Mouse (Mus musculus) stomach, postnatal 0 days (tissue): ENCODE results near the gene Ccdc34. TPM values are rescaled to one million over a fixed set of nuclear protein-coding genes. Genes with fewer than 3 reads are reported as not detected.
A peak's percentile ranks its signal among the peaks of the same experiment; 100 is the strongest.

ENCODE experiments used
- ATAC-seq: fragments of 200-750 bp; cut with Nextera tagmentation; 2 replicates; pipeline ENCODE4 v1.8.0; 2017; ENCODE audit not compliant: low FRiP score, low TSS enrichment
- DNase-seq: peaks from one replicate; pipeline ENCODE4 v3.0.0-alpha.2; 2016; ENCODE audit warnings: low spot score
- H3K27ac ChIP-seq: fragments of 300-500 bp; sonication (generic); replicated peaks from 2 replicates; pipeline ENCODE4 v1.5.1; 2014; ENCODE audit warnings: mild to moderate bottlenecking, control low read depth
- H3K27me3 ChIP-seq: fragments of 300-500 bp; sonication (generic); 2 replicates; pipeline ENCODE4 v1.6.1; 2014; ENCODE audit warnings: low read length; ENCODE audit not compliant: control insufficient read depth, insufficient read depth
- H3K36me3 ChIP-seq: fragments of 300-500 bp; sonication (generic); 2 replicates; pipeline ENCODE4 v1.6.1; 2014; ENCODE audit warnings: low read length, mixed read lengths; ENCODE audit not compliant: control insufficient read depth, insufficient read depth
- H3K4me1 ChIP-seq: fragments of 300-500 bp; sonication (generic); replicated peaks from 2 replicates; pipeline ENCODE4 v1.6.1; 2014; ENCODE audit warnings: antibody characterized with exemption; ENCODE audit not compliant: control insufficient read depth, insufficient read depth
- H3K4me2 ChIP-seq: fragments of 300-500 bp; sonication (generic); replicated peaks from 2 replicates; pipeline ENCODE4 v1.6.1; 2014; ENCODE audit warnings: low read depth, mild to moderate bottlenecking, control low read depth, moderate library complexity
- H3K4me3 ChIP-seq: fragments of 300-500 bp; sonication (generic); 2 replicates; pipeline ENCODE4 v1.5.1; 2014; ENCODE audit warnings: low read depth, low read length, control low read depth
- H3K9ac ChIP-seq: fragments of 300-500 bp; sonication (generic); 2 replicates; pipeline ENCODE4 v1.6.1; 2014; ENCODE audit warnings: mild to moderate bottlenecking, low read length, control low read depth, mixed read lengths
- H3K9me3 ChIP-seq: fragments of 300-500 bp; sonication (generic); 2 replicates; pipeline ENCODE4 v1.6.1; 2016; ENCODE audit warnings: low read length; ENCODE audit not compliant: control insufficient read depth
- CTCF ChIP-seq: IDR thresholded peaks from 2 replicates; pipeline ENCODE4 v1.5.1; 2016; ENCODE audit warnings: antibody characterized with exemption, low read depth, mild to moderate bottlenecking, moderate library complexity
- EP300 ChIP-seq: optimal IDR thresholded peaks from 2 replicates; pipeline ENCODE3; 2016; ENCODE audit warnings: antibody characterized with exemption
- WGBS: fragments of 180-500 bp; shearing (Covaris S2); extraction: QIAGEN DNeasy Blood & Tissue Kit; methylation state at CpG from one replicate; pipeline ENCODE4 v1.1.7; 2014; 5-methylcytosine and 5-hydroxymethylcytosine counted together
- polyA plus RNA-seq: library from polyadenylated mRNA; unstranded; fragments of >200 nt; fragmentation: Nextera tagmentation; extraction: Ambion mirVana; gene quantifications from 2 replicates; pipeline ENCODE4 v1.2.1, GENCODE M21; 2015

Ccdc34 gene
- polyA plus RNA-seq, 1 experiment from 2014 or later, result 18.7 TPM

DNA sequence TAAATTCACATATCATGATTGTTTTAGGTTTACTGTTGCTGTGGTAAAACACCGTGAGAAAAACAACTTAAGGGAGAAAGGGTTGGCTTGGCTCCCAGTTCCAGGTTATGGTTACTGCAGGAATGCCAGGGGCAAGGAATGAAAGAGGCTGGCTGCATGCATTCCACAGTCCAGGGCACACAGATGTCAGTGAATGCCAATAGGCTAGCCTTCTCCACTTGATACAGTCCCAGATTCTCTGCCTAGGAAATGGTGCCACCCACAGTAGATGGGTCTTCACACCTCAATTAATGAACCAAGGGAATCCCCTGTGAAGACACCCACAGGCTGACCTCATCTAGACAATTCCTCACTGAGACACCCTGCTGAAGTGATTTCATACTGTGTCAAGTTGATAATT, 12.9 kb upstream of the Ccdc34 start:
- TF ChIP-seq CTCF, result no peak
- TF ChIP-seq EP300, result no peak
- Histone ChIP-seq H3K27me3 (no peaks in the 10 kb centered on the region), H3K4me1 (no peaks in the 10 kb centered on the region), H3K9ac (no peak overlapping the region), H3K4me3 (no peak overlapping the region), H3K27ac (0 out of 2 replicates have a peak overlapping the region, but pooled peaks have one; percentile 30), H3K36me3 (no peaks in the 10 kb centered on the region; the same call in 1 of the 2 replicates), H3K9me3 (no peaks in the 10 kb centered on the region), H3K4me2 (no peak overlapping the region)
- WGBS, result 58% methylated on average over 1 of the region's 1 CpGs
- ATAC-seq (no peak), DNase-seq (no peak)

- no peaks in the 10 kb centered on the region for H3K4me1 ChIP-seq
- H3K27ac ChIP-seq, result no peak overlapping the region
- no peak for TF ChIP-seq EP300
- TF ChIP-seq CTCF, result no peak
- DNase-seq (peak; percentile 40), ATAC-seq (0 out of 2 replicates have a peak, but pooled peaks have one; percentile 51)
- H3K9ac ChIP-seq, result no peak overlapping the region
- no peak overlapping the region for H3K4me3 ChIP-seq
- no peak overlapping the region for H3K4me2 ChIP-seq
- WGBS, result 51% methylated on average over 3 of the region's 3 CpGs
- H3K36me3 ChIP-seq, result no peaks in the 10 kb centered on the region; the same call in 1 of the 2 replicates
- no peaks in the 10 kb centered on the region for H3K9me3 ChIP-seq
- no peaks in the 10 kb centered on the region for H3K27me3 ChIP-seq
Measured at GRCm38 (mm10) chr2:110005164-110005563, 12.5 kb upstream of the Ccdc34 start.

- Histone ChIP-seq H3K4me1 (no peaks in the 10 kb centered on the region), H3K9me3 (no peaks in the 10 kb centered on the region), H3K36me3 (no peaks in the 10 kb centered on the region; the same call in 1 of the 2 replicates), H3K4me3 (no peak overlapping the region), H3K9ac (no peak overlapping the region), H3K4me2 (no peak overlapping the region), H3K27ac (no peak overlapping the region), H3K27me3 (no peaks in the 10 kb centered on the region)
- TF ChIP-seq EP300, result no peak
- TF ChIP-seq CTCF, result no peak
- ATAC-seq, result peak; percentile 68; the same call in 1 of the 2 replicates
- DNase-seq, result no peak
- 60% methylated on average over 3 of the region's 3 CpGs for WGBS
Measured at GRCm38 (mm10) chr2:110005596-110006239, 11.9 kb upstream of the Ccdc34 start.

GRCm38 (mm10) chr2:110007423-110008267, 10.0 kb upstream of the Ccdc34 start:
- Histone ChIP-seq H3K9me3 (no peaks in the 10 kb centered on the region), H3K36me3 (peaks cover 8% of the 10 kb centered on the region; the same call in 1 of the 2 replicates), H3K9ac (no peak overlapping the region), H3K4me2 (no peak overlapping the region), H3K4me1 (no peaks in the 10 kb centered on the region), H3K27ac (no peak overlapping the region), H3K27me3 (no peaks in the 10 kb centered on the region), H3K4me3 (no peak overlapping the region)
- ATAC-seq (no peak), DNase-seq (no peak)
- WGBS, result 75% methylated on average over 10 of the region's 10 CpGs
- no peak for TF ChIP-seq CTCF
- TF ChIP-seq EP300, result no peak

DNA sequence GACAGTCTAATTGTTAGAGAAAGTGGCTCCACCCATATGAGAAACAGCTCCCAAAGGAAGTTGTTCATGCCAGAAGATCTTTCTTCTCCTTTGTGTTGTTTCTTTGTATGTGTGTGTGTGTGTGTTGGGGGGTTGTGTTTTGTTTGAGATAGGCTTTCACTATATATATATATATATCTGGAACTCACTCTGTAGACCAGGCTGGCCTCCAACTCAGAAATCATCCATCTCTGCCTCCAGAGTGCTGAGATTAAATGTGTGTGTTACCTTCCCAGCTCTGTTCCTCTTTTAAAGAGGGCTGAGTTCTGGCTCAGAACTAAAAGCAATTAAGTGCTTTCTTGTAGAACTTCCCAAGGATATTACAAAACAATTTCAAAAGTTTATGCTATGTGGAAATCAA, 8.2 kb upstream of the Ccdc34 start:
- Histone ChIP-seq H3K4me1 (no peaks in the 10 kb centered on the region), H3K36me3 (peaks cover 8% of the 10 kb centered on the region; the same call in 1 of the 2 replicates), H3K27ac (no peak overlapping the region), H3K27me3 (no peaks in the 10 kb centered on the region), H3K4me3 (no peak overlapping the region), H3K4me2 (no peak overlapping the region), H3K9ac (no peak overlapping the region), H3K9me3 (no peaks in the 10 kb centered on the region)
- ATAC-seq (no peak), DNase-seq (no peak)
- no peak for TF ChIP-seq CTCF
- TF ChIP-seq EP300, result no peak
